Mouse (Mus musculus): ENCODE measurements around the gene Lekr1. TPM values are rescaled to one million over a fixed set of nuclear protein-coding genes. Genes with fewer than 3 reads are reported as not detected.

The Lekr1 gene
- total RNA-seq, 2 experiments from 2014 or later, result 3.2 to 4.7 TPM

- peak; percentile 23; the same call in 1 of the 2 replicates for ATAC-seq (replicated peaks; ENCODE audit: poor library complexity)
Observed at GRCm38 (mm10) chr3:65764511-65765508, 98.8 kb downstream of the Lekr1 start.

- ATAC-seq (replicated peaks; ENCODE audit: poor library complexity), result no peak
Observed at GRCm38 (mm10) chr3:65766387-65766786, 100.4 kb downstream of the Lekr1 start.

GRCm38 (mm10) chr3:65767202-65767862, 101.3 kb downstream of the Lekr1 start:
- no peak for ATAC-seq (replicated peaks; ENCODE audit: poor library complexity)

GRCm38 (mm10) chr3:65769666-65770065, 103.6 kb downstream of the Lekr1 start:
- ATAC-seq (replicated peaks; ENCODE audit: poor library complexity), result 0 out of 2 replicates have a peak, but pooled peaks have one; percentile 39

GRCm38 (mm10) chr3:65773910-65774309, 107.9 kb downstream of the Lekr1 start:
- 0 out of 2 replicates have a peak, but pooled peaks have one; percentile 39 for ATAC-seq (replicated peaks; ENCODE audit: poor library complexity)

- ATAC-seq (replicated peaks; ENCODE audit: poor library complexity), result no peak
Observed at GRCm38 (mm10) chr3:65775096-65775495, 109.1 kb downstream of the Lekr1 start.

GRCm38 (mm10) chr3:65782246-65782645, 116.2 kb downstream of the Lekr1 start:
- ATAC-seq (replicated peaks; ENCODE audit: poor library complexity), result no peak

- peak; percentile 54 for ATAC-seq (replicated peaks; ENCODE audit: poor library complexity)
Observed at GRCm38 (mm10) chr3:65790076-65790685, 124.2 kb downstream of the Lekr1 start.

GRCm38 (mm10) chr3:65793561-65793960, 127.5 kb downstream of the Lekr1 start:
- no peak for ATAC-seq (replicated peaks; ENCODE audit: poor library complexity)

- ATAC-seq (replicated peaks; ENCODE audit: poor library complexity), result no peak
Observed at GRCm38 (mm10) chr3:65794711-65795110, 128.7 kb downstream of the Lekr1 start.

- no peak for ATAC-seq (replicated peaks; ENCODE audit: poor library complexity)
Observed at GRCm38 (mm10) chr3:65797345-65798137, 131.5 kb downstream of the Lekr1 start.

- peak; percentile 20; the same call in 1 of the 2 replicates for ATAC-seq (replicated peaks; ENCODE audit: poor library complexity)
Observed at GRCm38 (mm10) chr3:65800962-65801361, 134.9 kb downstream of the Lekr1 start.

- no peak for ATAC-seq (replicated peaks; ENCODE audit: poor library complexity)
Observed at GRCm38 (mm10) chr3:65802185-65802584, 136.2 kb downstream of the Lekr1 start.

- ATAC-seq (replicated peaks; ENCODE audit: poor library complexity), result no peak
Observed at GRCm38 (mm10) chr3:65802868-65803267, 136.8 kb downstream of the Lekr1 start.

- no peak for ATAC-seq (replicated peaks; ENCODE audit: poor library complexity)
Observed at GRCm38 (mm10) chr3:65814881-65815280, 148.9 kb downstream of the Lekr1 start.

- no peak for ATAC-seq (replicated peaks; ENCODE audit: poor library complexity)
Observed at GRCm38 (mm10) chr3:65816012-65816411, 150.0 kb downstream of the Lekr1 start.

- peak; percentile 51 for ATAC-seq (replicated peaks; ENCODE audit: poor library complexity)
Observed at GRCm38 (mm10) chr3:65818597-65818996, 152.6 kb downstream of the Lekr1 start.

- peak; percentile 88 for ATAC-seq (replicated peaks; ENCODE audit: poor library complexity)
Observed at GRCm38 (mm10) chr3:65819841-65820240, 153.8 kb downstream of the Lekr1 start.

GRCm38 (mm10) chr3:65824886-65825285, 158.9 kb downstream of the Lekr1 start:
- peak; percentile 27 for ATAC-seq (replicated peaks; ENCODE audit: poor library complexity)

GRCm38 (mm10) chr3:65826716-65827115, 160.7 kb downstream of the Lekr1 start:
- ATAC-seq (replicated peaks; ENCODE audit: poor library complexity), result no peak

Data from megakaryocyte progenitor cell, adult 5-6 weeks (primary cell).